ENCODE assay signal across 16 mouse cellular contexts in the genomic region with DNA sequence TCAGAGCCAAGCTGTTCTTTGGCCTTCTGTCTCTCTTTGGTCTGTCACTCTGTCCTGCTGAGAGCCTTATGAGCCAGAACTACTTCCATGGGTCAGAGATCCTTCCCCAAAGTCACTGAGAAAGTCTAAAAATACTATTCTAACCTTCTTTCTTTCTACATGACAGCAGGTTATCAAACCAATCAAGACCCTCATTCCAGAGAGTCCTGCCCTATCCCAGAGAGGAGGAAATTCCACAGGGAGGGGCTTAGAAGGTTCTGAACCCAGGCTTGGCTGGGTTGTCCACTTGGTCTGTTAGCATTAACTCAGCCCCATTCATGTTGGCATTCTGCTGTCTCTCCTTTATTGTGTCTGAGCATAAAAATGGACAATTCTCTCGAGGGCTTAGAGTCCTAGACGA.
"Had no signal": no experiment of that assay in that cellular context is flagged by ENCODE, and none has a peak within 500 bp of the region (broad histone marks: within the 10 kb centered on the region; RNA-seq: fewer than 3 reads in every experiment).

No protein-coding gene starts in this region.

- H3K9ac ChIP-seq: limb, embryonic 15.5 days; lung, embryonic 15.5 days; midbrain, embryonic 15.5 days; neural tube, embryonic 12.5 days had no signal

- H3K9me3 ChIP-seq: limb, embryonic 15.5 days; lung, embryonic 15.5 days; megakaryocyte, embryonic 14.5 days; midbrain, embryonic 15.5 days; neural tube, embryonic 12.5 days had no signal

- H3K4me2 ChIP-seq: limb, embryonic 15.5 days; lung, embryonic 15.5 days; midbrain, embryonic 11.5 days; midbrain, embryonic 15.5 days; neural tube, embryonic 12.5 days had no signal

- ATAC-seq: inflammation-experienced regulatory T-cells, adult 6 months; midbrain, embryonic 15.5 days had no signal

- H3K4me3 ChIP-seq: limb, embryonic 15.5 days; lung, embryonic 15.5 days; megakaryocyte, embryonic 14.5 days; midbrain, embryonic 15.5 days; neural tube, embryonic 12.5 days had no signal

- H3K36me3 ChIP-seq: limb, embryonic 15.5 days; lung, embryonic 15.5 days; midbrain, embryonic 15.5 days; neural tube, embryonic 12.5 days had no signal

- DNase-seq: kidney, adult 11 months; layer of hippocampus, adult 9-11 months; layer of hippocampus, postnatal 36 days; lung, postnatal 14 days; retina, postnatal 1 day; right cerebral cortex, postnatal 14 days; thymus, adult 18-20 months; thymus, postnatal 14 days had no signal

- H3K27ac ChIP-seq: limb, embryonic 15.5 days; lung, embryonic 15.5 days; macrophage; midbrain, embryonic 15.5 days; neural tube, embryonic 12.5 days had no signal

- H3K27me3 ChIP-seq: limb, embryonic 15.5 days; lung, embryonic 15.5 days; megakaryocyte, embryonic 14.5 days; midbrain, embryonic 15.5 days; neural tube, embryonic 12.5 days had no signal
